Mouse (Mus musculus) small intestine, adult 2 months (tissue): ENCODE measurements around the gene Bmp2k.

ENCODE experiments used
- CTCF ChIP-seq: fragments of 200-500 bp; IDR thresholded peaks from 2 replicates; pipeline ENCODE4 v1.5.1; 2012; ENCODE audit warnings: low read depth, mild to moderate bottlenecking, control low read depth, inconsistent platforms, low read length, moderate library complexity, mixed read lengths; ENCODE audit not compliant: insufficient replicate concordance, insufficient read length; ENCODE audit errors: extremely low read depth
- POLR2A ChIP-seq: fragments of 200-500 bp; IDR thresholded peaks from 2 replicates; pipeline ENCODE4 v1.6.1; 2012; ENCODE audit warnings: low read depth, mild to moderate bottlenecking, control low read depth, inconsistent platforms, low read length, moderate library complexity

DNA sequence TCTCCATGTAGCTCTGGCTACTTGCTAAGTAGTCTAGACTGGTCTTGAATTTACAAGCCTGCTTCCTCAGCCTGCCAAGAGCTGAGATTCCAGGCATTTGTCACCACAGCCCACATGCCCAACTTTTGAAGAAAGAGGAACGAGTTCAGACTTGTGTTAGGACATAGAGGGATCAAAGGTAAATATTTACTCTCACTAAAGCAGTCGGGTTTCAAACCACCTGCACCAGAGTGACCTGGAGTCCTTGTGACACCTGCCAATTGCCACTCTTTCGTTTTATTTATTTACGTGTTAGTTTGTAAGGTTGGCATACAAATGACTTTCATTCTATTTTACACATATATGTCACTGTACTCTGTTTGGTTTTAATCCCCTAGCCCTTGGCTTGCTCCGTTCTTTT lies 36.4 kb upstream of the Bmp2k start:
- no peak for TF ChIP-seq CTCF
- TF ChIP-seq POLR2A, result no peak
